Mouse (Mus musculus): ENCODE measurements around the gene Anapc15. TPM values are rescaled to one million over a fixed set of nuclear protein-coding genes. Genes with fewer than 3 reads are reported as not detected.

The Anapc15 gene
- polyA plus RNA-seq, 1 experiment, result 85.0 TPM

DNA sequence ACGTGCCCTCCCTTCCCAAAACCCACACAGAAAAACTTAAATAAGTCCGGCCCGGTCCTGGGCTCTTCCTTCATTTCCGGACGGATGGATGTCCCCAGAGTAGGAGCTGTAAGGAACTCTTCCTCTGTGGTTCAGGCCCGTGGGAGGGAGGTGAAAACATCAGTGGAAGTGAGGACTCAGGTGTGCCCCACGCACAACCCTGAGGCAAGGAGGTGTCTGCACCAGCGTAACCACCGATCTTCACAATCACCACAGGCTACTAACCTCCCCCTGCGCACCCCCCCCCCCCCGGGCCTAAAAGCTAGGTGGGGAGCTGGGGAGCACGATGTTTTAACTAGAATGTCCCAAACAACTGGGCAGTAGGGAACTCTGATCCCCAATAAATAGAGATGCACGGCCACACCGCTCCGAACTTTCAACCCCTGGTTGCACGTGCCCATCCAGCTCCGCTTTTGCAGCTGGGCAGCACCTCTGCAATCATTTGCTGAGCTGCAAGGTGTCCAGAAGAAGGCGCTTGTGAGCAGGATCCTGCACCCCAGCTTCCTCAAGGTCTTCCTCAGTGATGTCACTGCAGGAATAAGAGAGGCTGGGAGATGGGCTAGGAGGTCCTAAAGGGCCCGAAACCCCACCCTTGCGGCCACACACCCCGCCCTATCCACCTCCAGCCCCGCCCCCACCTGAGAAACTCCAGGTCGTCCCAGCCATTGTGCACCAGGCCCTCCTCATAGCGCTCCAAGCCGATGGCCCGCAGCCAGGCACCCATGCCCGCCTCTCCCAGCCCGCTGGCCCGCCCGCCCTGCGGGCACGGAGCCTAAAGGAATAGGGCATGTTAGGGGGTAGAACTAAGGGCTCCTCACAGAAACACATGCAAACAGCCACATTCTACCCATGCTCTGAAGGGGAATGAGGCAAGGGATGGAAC, 40.4 kb upstream of the Anapc15 start:
- H3K4me3 ChIP-seq (ENCODE audit: insufficient read depth, poor library complexity, severe bottlenecking), result no peak overlapping the region
- TF ChIP-seq MYOG (IDR thresholded peaks at IDR 0.05; ENCODE audit: control insufficient read depth, extremely low read depth, insufficient read length), result no peak
- TF ChIP-seq USF1 (IDR thresholded peaks at IDR 0.05; ENCODE audit: low read depth), result no peak
- H3K79me3 ChIP-seq (ENCODE audit: low read depth), result no peaks in the 10 kb centered on the region
- no peaks in the 10 kb centered on the region for H3K79me2 ChIP-seq (ENCODE audit: control insufficient read depth, insufficient read depth)
- H3K27me3 ChIP-seq (ENCODE audit: control insufficient read depth, insufficient read depth, insufficient read length), result no peaks in the 10 kb centered on the region
- no peak overlapping the region for H3ac ChIP-seq (ENCODE audit: control insufficient read depth, insufficient read length, low read depth)
- H3K36me3 ChIP-seq (ENCODE audit: control insufficient read depth, insufficient read depth), result peaks cover 33% of the 10 kb centered on the region

- Histone ChIP-seq H3K79me2 (ENCODE audit: control insufficient read depth, insufficient read depth) (no peaks in the 10 kb centered on the region), H3K4me3 (ENCODE audit: insufficient read depth, poor library complexity, severe bottlenecking) (no peak overlapping the region), H3K36me3 (ENCODE audit: control insufficient read depth, insufficient read depth) (peaks cover 42% of the 10 kb centered on the region), H3K27me3 (ENCODE audit: control insufficient read depth, insufficient read depth, insufficient read length) (no peaks in the 10 kb centered on the region), H3ac (ENCODE audit: control insufficient read depth, insufficient read length, low read depth) (no peak overlapping the region), H3K79me3 (ENCODE audit: low read depth) (no peaks in the 10 kb centered on the region)
- TF ChIP-seq FOSL1 (IDR thresholded peaks at IDR 0.05; ENCODE audit: insufficient read depth, low read length, poor library complexity, severe bottlenecking) (no peak), CTCF (IDR thresholded peaks at IDR 0.05; ENCODE audit: control insufficient read depth, insufficient read depth, insufficient read length) (no peak), CEBPB (IDR thresholded peaks at IDR 0.05; ENCODE audit: low read depth) (no peak), MYOG (IDR thresholded peaks at IDR 0.05; ENCODE audit: control insufficient read depth, extremely low read depth, insufficient read length) (no peak), MYOD1 (IDR thresholded peaks at IDR 0.05; ENCODE audit: control insufficient read depth, insufficient read length, low read depth) (no peak), USF1 (IDR thresholded peaks at IDR 0.05; ENCODE audit: low read depth) (no peak), MAX (IDR thresholded peaks at IDR 0.05) (no peak)
Observed at GRCm38 (mm10) chr7:101823758-101824630, 39.5 kb upstream of the Anapc15 start.

- Histone ChIP-seq H3K79me2 (ENCODE audit: control insufficient read depth, insufficient read depth) (peaks cover 23% of the 10 kb centered on the region), H3K36me3 (ENCODE audit: control insufficient read depth, insufficient read depth) (peaks cover 88% of the 10 kb centered on the region), H3ac (ENCODE audit: control insufficient read depth, insufficient read length, low read depth) (no peak overlapping the region), H3K79me3 (ENCODE audit: low read depth) (peaks cover 15% of the 10 kb centered on the region), H3K27me3 (ENCODE audit: control insufficient read depth, insufficient read depth, insufficient read length) (no peaks in the 10 kb centered on the region), H3K4me3 (ENCODE audit: insufficient read depth, poor library complexity, severe bottlenecking) (no peak overlapping the region)
- TF ChIP-seq MYOD1 (IDR thresholded peaks at IDR 0.05; ENCODE audit: control insufficient read depth, insufficient read length, low read depth), result no peak
- no peak for TF ChIP-seq USF1 (IDR thresholded peaks at IDR 0.05; ENCODE audit: low read depth)
- no peak for TF ChIP-seq MYOG (IDR thresholded peaks at IDR 0.05; ENCODE audit: control insufficient read depth, extremely low read depth, insufficient read length)
- TF ChIP-seq CEBPB (IDR thresholded peaks at IDR 0.05; ENCODE audit: low read depth), result no peak
- TF ChIP-seq FOSL1 (IDR thresholded peaks at IDR 0.05; ENCODE audit: insufficient read depth, low read length, poor library complexity, severe bottlenecking), result no peak
- TF ChIP-seq MAX (IDR thresholded peaks at IDR 0.05), result no peak
- TF ChIP-seq CTCF (IDR thresholded peaks at IDR 0.05; ENCODE audit: control insufficient read depth, insufficient read depth, insufficient read length), result no peak
Observed at GRCm38 (mm10) chr7:101830373-101830772, 33.1 kb upstream of the Anapc15 start.

GRCm38 (mm10) chr7:101831437-101831836, 32.1 kb upstream of the Anapc15 start:
- Histone ChIP-seq H3K79me3 (ENCODE audit: low read depth) (peaks cover 25% of the 10 kb centered on the region), H3K27me3 (ENCODE audit: control insufficient read depth, insufficient read depth, insufficient read length) (no peaks in the 10 kb centered on the region), H3ac (ENCODE audit: control insufficient read depth, insufficient read length, low read depth) (no peak overlapping the region), H3K4me3 (ENCODE audit: insufficient read depth, poor library complexity, severe bottlenecking) (no peak overlapping the region), H3K79me2 (ENCODE audit: control insufficient read depth, insufficient read depth) (peaks cover 33% of the 10 kb centered on the region), H3K36me3 (ENCODE audit: control insufficient read depth, insufficient read depth) (peaks cover 86% of the 10 kb centered on the region)
- TF ChIP-seq USF1 (IDR thresholded peaks at IDR 0.05; ENCODE audit: low read depth) (no peak), MAX (IDR thresholded peaks at IDR 0.05) (no peak), MYOG (IDR thresholded peaks at IDR 0.05; ENCODE audit: control insufficient read depth, extremely low read depth, insufficient read length) (no peak), FOSL1 (IDR thresholded peaks at IDR 0.05; ENCODE audit: insufficient read depth, low read length, poor library complexity, severe bottlenecking) (no peak), CEBPB (IDR thresholded peaks at IDR 0.05; ENCODE audit: low read depth) (no peak), CTCF (IDR thresholded peaks at IDR 0.05; ENCODE audit: control insufficient read depth, insufficient read depth, insufficient read length) (no peak), MYOD1 (IDR thresholded peaks at IDR 0.05; ENCODE audit: control insufficient read depth, insufficient read length, low read depth) (no peak)

DNA sequence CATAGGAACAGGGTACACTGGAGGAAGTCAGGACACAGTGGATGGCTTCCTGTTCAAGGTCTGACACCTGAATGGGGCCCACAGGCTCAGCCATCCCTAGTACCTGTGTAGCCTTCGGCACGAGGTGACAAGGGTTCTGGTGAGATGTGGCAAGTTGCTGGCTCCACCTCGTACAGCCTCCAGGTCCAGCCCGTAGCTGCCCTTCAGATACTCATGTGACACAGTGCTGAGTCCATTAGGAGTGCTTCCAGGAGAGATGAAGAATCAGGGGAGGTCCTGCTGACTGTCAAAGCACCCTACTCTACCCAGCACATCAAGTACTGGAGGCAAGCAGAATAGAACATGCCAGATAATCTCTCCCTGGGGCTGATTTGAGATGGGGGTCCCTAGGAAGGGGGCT, 31.1 kb upstream of the Anapc15 start:
- H3K4me3 ChIP-seq (ENCODE audit: insufficient read depth, poor library complexity, severe bottlenecking), result no peak overlapping the region
- no peaks in the 10 kb centered on the region for H3K27me3 ChIP-seq (ENCODE audit: control insufficient read depth, insufficient read depth, insufficient read length)
- H3K79me3 ChIP-seq (ENCODE audit: low read depth), result peaks cover 29% of the 10 kb centered on the region
- H3K79me2 ChIP-seq (ENCODE audit: control insufficient read depth, insufficient read depth), result peaks cover 43% of the 10 kb centered on the region
- no peak overlapping the region for H3ac ChIP-seq (ENCODE audit: control insufficient read depth, insufficient read length, low read depth)
- TF ChIP-seq CEBPB (IDR thresholded peaks at IDR 0.05; ENCODE audit: low read depth) (no peak), MYOD1 (IDR thresholded peaks at IDR 0.05; ENCODE audit: control insufficient read depth, insufficient read length, low read depth) (no peak), MAX (IDR thresholded peaks at IDR 0.05) (no peak)
- H3K36me3 ChIP-seq (ENCODE audit: control insufficient read depth, insufficient read depth), result peaks cover 77% of the 10 kb centered on the region

Data from C2C12 (cell line).